Mouse (Mus musculus): ENCODE results near the gene Tsacc. TPM values are rescaled to one million over a fixed set of nuclear protein-coding genes. Genes with fewer than 3 reads are reported as not detected.
A peak's percentile ranks its signal among the peaks of the same experiment; 100 is the strongest.

Tsacc gene
- polyA plus RNA-seq, 1 experiment from 2014 or later = 10.8 TPM

DNA sequence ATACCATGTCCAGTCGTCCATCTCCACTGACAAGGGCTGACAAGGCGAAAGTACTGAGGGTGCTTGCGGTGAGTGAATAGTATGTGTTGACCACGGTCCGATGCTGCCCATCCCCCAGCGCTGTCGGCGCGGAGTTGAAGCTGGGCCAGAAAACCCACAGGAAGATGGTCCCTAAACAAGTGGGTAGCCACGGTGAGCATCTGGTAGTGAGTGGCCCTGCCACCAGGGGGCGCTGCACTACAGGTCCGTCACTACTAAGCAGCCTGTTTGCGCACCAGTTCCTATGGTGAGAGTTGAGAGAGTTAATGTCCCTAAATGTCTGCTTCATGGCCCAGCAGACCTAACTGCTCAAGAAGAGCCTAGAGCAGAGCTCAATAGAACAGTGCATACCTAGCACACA, 51.0 kb downstream of the Tsacc start:
- no peaks in the 10 kb centered on the region for H3K36me3 ChIP-seq (ENCODE audit: insufficient read depth, low read length)
- H3K27ac ChIP-seq (ENCODE audit: low read length) = no peak overlapping the region
- H3K4me2 ChIP-seq (replicated peaks; ENCODE audit: low read depth, low read length) = no peak overlapping the region
- peak; percentile 49 for ATAC-seq
- WGBS = 23% methylated on average over 12 of the region's 13 CpGs
- H3K4me1 ChIP-seq (ENCODE audit: insufficient read depth, low read depth, low read length) = 0 out of 2 replicates have a peak, but pooled peaks cover 2% of the 10 kb centered on the region
- no peak overlapping the region for H3K9ac ChIP-seq (replicated peaks; ENCODE audit: low read depth)
- no peaks in the 10 kb centered on the region for H3K9me3 ChIP-seq (ENCODE audit: low read length)
- peak; percentile 73 for DNase-seq (ENCODE audit: low spot score)
- TF ChIP-seq EP300 (IDR thresholded peaks at IDR 0.05) (no peak), CTCF (IDR thresholded peaks at IDR 0.05) (peak; percentile 94)
- H3K27me3 ChIP-seq (replicated peaks; ENCODE audit: insufficient read depth, low read length) = peaks cover 29% of the 10 kb centered on the region
- no peak overlapping the region for H3K4me3 ChIP-seq (ENCODE audit: low read depth, low read length)

DNA sequence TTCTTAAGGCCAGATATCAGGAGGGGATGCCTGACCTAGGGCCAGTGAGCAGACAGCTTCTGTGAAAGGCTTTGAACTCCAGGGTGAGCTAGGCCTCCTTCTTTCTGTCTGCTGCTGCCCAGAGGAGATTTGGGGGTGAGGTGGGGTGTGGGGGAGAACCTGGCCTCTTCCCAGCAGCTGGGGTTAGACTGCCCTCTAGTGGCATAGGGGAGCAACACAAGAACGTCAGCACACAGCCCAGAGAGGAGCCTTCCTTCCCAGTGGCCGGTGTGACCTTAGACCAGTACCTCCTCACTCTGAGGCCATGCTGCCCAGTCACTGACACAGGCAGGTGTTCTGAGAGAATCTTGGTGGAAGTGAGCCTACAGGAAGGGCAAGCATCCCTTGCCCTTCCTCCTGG, 52.7 kb downstream of the Tsacc start:
- peak; percentile 78 for TF ChIP-seq CTCF (IDR thresholded peaks at IDR 0.05)
- no peak for TF ChIP-seq EP300 (IDR thresholded peaks at IDR 0.05)
- Histone ChIP-seq H3K36me3 (ENCODE audit: insufficient read depth, low read length) (no peaks in the 10 kb centered on the region), H3K27ac (ENCODE audit: low read length) (no peak overlapping the region), H3K9ac (replicated peaks; ENCODE audit: low read depth) (no peak overlapping the region), H3K27me3 (replicated peaks; ENCODE audit: insufficient read depth, low read length) (peaks cover 46% of the 10 kb centered on the region), H3K9me3 (ENCODE audit: low read length) (no peaks in the 10 kb centered on the region), H3K4me2 (replicated peaks; ENCODE audit: low read depth, low read length) (no peak overlapping the region), H3K4me3 (ENCODE audit: low read depth, low read length) (no peak overlapping the region), H3K4me1 (ENCODE audit: insufficient read depth, low read depth, low read length) (0 out of 2 replicates have a peak, but pooled peaks cover 2% of the 10 kb centered on the region)
- peak; percentile 60 for DNase-seq (ENCODE audit: low spot score)
- whole genome bisulfite sequencing = 0% methylated on average over 2 of the region's 2 CpGs
- ATAC-seq = no peak

DNA sequence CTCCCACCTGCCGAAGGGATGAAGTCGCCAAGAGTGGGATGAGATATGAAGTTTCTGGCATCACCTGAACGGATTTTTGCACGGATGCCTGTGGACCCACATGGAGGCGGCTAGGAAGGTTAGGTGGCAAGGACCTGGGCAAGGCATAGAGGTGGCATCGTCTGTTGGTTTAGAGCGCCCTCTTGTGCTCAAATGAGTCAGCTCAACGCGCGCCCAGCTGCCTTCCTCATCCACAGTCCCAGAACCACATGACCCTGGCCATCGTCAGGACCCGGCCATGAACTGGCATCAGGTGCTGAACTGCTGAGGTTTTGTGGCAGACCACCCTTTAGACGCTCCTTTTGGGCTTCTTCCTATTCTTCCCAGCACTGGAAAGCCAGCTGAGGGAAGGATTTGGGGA, 54.3 kb downstream of the Tsacc start:
- H3K27ac ChIP-seq (ENCODE audit: low read length) = no peak overlapping the region
- H3K4me2 ChIP-seq (replicated peaks; ENCODE audit: low read depth, low read length) = no peak overlapping the region
- H3K9ac ChIP-seq (replicated peaks; ENCODE audit: low read depth) = no peak overlapping the region
- H3K4me1 ChIP-seq (ENCODE audit: insufficient read depth, low read depth, low read length) = 0 out of 2 replicates have a peak, but pooled peaks cover 2% of the 10 kb centered on the region
- no peak for TF ChIP-seq EP300 (IDR thresholded peaks at IDR 0.05)
- peak; percentile 92 for TF ChIP-seq CTCF (IDR thresholded peaks at IDR 0.05)
- DNase-seq (ENCODE audit: low spot score) = peak; percentile 74
- H3K9me3 ChIP-seq (ENCODE audit: low read length) = no peaks in the 10 kb centered on the region
- no peaks in the 10 kb centered on the region for H3K36me3 ChIP-seq (ENCODE audit: insufficient read depth, low read length)
- H3K4me3 ChIP-seq (ENCODE audit: low read depth, low read length) = no peak overlapping the region
- peaks cover 52% of the 10 kb centered on the region for H3K27me3 ChIP-seq (replicated peaks; ENCODE audit: insufficient read depth, low read length)
- WGBS = 2% methylated on average over 13 of the region's 13 CpGs
- ATAC-seq = peak; percentile 65

DNA sequence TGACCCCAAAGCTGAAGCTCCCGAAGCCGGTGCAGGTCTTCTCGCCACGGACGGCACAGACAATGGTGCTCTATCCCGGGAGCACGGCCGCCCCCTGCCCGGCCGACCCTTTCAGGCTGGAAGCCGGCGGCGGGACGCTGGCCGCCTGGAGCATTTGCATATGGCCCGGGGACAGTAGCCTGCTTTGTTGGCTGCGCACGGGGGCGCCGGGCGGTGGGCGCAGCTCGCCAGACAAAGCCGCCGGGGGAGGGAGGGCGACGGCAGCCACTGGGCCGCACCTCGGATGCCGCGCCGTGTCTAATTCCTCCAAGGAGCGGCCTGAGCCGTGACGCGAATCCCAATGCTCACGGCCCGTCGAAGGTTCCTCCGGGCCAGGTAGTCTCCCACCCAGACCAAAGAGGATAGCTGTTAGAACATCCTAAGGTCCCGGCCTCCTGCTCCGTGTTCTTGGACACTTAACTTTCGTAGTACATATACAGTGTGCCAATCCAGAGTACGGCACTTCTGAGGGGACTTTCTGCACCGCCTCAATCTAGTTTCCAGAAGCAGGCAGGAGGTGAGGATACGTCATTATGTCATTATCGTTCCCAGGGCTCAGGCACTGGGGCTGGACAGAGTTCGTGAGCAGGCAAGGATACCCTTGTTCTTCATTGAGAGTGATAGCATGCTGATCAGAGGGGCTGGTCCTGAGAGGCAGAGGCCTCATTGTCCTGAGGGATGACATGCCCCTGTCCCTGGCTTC, 55.6 kb downstream of the Tsacc start:
- peak overlapping the region; percentile 2; the same call in 1 of the 2 replicates for H3K4me3 ChIP-seq (ENCODE audit: low read depth, low read length)
- H3K9ac ChIP-seq (replicated peaks; ENCODE audit: low read depth) = no peak overlapping the region
- H3K27ac ChIP-seq (ENCODE audit: low read length) = no peak overlapping the region
- no peak overlapping the region for H3K4me2 ChIP-seq (replicated peaks; ENCODE audit: low read depth, low read length)
- H3K27me3 ChIP-seq (replicated peaks; ENCODE audit: insufficient read depth, low read length) = peaks cover 52% of the 10 kb centered on the region
- H3K4me1 ChIP-seq (ENCODE audit: insufficient read depth, low read depth, low read length) = 0 out of 2 replicates have a peak, but pooled peaks cover 2% of the 10 kb centered on the region
- TF ChIP-seq CTCF (IDR thresholded peaks at IDR 0.05) (no peak), EP300 (IDR thresholded peaks at IDR 0.05) (no peak)
- ATAC-seq (no peak), DNase-seq (ENCODE audit: low spot score) (no peak)
- H3K36me3 ChIP-seq (ENCODE audit: insufficient read depth, low read length) = no peaks in the 10 kb centered on the region
- WGBS = 4% methylated on average over 46 of the region's 48 CpGs
- H3K9me3 ChIP-seq (ENCODE audit: low read length) = no peaks in the 10 kb centered on the region

DNA sequence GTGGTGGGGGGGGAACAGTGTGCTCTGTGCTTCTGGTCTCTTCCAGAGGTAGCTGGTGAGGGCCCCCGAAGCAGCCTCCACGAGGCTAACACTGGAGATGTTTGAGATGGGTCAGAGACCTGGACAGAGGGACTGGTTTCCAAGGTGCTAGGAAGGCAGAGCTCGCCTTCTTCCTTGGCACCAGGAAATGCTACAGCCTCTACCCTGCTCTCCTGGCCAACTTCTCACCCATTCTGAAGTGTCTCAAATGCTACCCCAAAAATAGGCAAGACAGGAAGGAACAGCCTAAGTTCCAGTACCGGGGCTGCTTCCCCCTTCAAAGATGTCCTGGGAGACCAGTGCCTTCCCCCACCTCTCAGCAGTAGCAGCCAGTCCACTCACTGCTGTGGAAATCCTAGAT, 57.4 kb downstream of the Tsacc start:
- ATAC-seq = no peak
- H3K4me3 ChIP-seq (ENCODE audit: low read depth, low read length) = no peak overlapping the region
- H3K36me3 ChIP-seq (ENCODE audit: insufficient read depth, low read length) = no peaks in the 10 kb centered on the region
- 50% methylated on average over 4 of the region's 4 CpGs for WGBS
- peaks cover 44% of the 10 kb centered on the region for H3K27me3 ChIP-seq (replicated peaks; ENCODE audit: insufficient read depth, low read length)
- no peak overlapping the region for H3K4me2 ChIP-seq (replicated peaks; ENCODE audit: low read depth, low read length)
- H3K9me3 ChIP-seq (ENCODE audit: low read length) = no peaks in the 10 kb centered on the region
- no peak overlapping the region for H3K9ac ChIP-seq (replicated peaks; ENCODE audit: low read depth)
- TF ChIP-seq EP300 (IDR thresholded peaks at IDR 0.05) = no peak
- no peak for TF ChIP-seq CTCF (IDR thresholded peaks at IDR 0.05)
- H3K4me1 ChIP-seq (ENCODE audit: insufficient read depth, low read depth, low read length) = 0 out of 2 replicates have a peak, but pooled peaks cover 2% of the 10 kb centered on the region
- H3K27ac ChIP-seq (ENCODE audit: low read length) = no peak overlapping the region
- DNase-seq (ENCODE audit: low spot score) = no peak

DNA sequence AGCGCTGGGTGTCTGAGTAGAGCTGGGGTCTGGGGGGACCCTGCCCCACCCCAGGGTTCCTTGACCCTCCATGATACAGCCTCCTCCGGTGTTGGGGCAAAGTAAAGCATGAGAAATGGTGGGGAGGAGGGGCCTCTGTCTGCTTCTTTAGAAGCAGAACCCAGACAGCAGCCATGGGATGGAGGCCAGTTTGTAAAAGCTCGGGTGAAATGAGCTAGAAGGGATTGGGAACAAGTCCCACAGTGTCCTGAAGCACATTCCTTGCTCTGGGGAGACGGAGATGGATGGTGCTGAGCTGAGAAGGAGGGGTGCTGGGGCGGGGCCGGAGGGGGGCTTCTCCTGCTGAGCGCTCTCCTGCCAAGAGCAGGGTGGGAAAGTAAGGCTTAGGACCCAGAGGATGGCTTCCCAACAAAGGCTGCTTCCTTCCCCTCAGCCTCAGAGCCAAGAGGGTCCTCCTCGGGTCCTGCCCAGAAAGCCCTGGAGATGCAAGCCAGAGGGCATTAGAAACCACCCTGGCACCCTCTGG, 57.9 kb downstream of the Tsacc start:
- H3K36me3 ChIP-seq (ENCODE audit: insufficient read depth, low read length) = no peaks in the 10 kb centered on the region
- no peaks in the 10 kb centered on the region for H3K9me3 ChIP-seq (ENCODE audit: low read length)
- H3K27ac ChIP-seq (ENCODE audit: low read length) = no peak overlapping the region
- no peak overlapping the region for H3K4me3 ChIP-seq (ENCODE audit: low read depth, low read length)
- H3K4me1 ChIP-seq (ENCODE audit: insufficient read depth, low read depth, low read length) = 0 out of 2 replicates have a peak, but pooled peaks cover 2% of the 10 kb centered on the region
- 36% methylated on average over 8 of the region's 8 CpGs for WGBS
- peaks cover 44% of the 10 kb centered on the region for H3K27me3 ChIP-seq (replicated peaks; ENCODE audit: insufficient read depth, low read length)
- no peak for ATAC-seq
- no peak overlapping the region for H3K4me2 ChIP-seq (replicated peaks; ENCODE audit: low read depth, low read length)
- no peak for DNase-seq (ENCODE audit: low spot score)
- no peak overlapping the region for H3K9ac ChIP-seq (replicated peaks; ENCODE audit: low read depth)
- no peak for TF ChIP-seq EP300 (IDR thresholded peaks at IDR 0.05)
- TF ChIP-seq CTCF (IDR thresholded peaks at IDR 0.05) = no peak
